Mouse (Mus musculus): Measurements from ENCODE around the gene Steap2. TPM values are rescaled to one million over a fixed set of nuclear protein-coding genes. Genes with fewer than 3 reads are reported as not detected.

The Steap2 gene
- polyA plus RNA-seq, 1 experiment = 4.8 TPM

- TF ChIP-seq POLR2A (IDR thresholded peaks at IDR 0.05; ENCODE audit: extremely low read depth, insufficient read depth, low read length) = no peak
- no peak for TF ChIP-seq CTCF (IDR thresholded peaks at IDR 0.05; ENCODE audit: extremely low read depth, insufficient read depth, low read length)
- Histone ChIP-seq H3K27ac (ENCODE audit: insufficient read depth, low read length) (no peak overlapping the region), H3K4me3 (ENCODE audit: insufficient read depth, low read length) (no peak overlapping the region), H3K4me1 (ENCODE audit: control insufficient read depth, insufficient read depth, low read length) (peaks cover 1% of the 10 kb centered on the region; the same call in 1 of the 2 replicates)
Measured at GRCm38 (mm10) chr5:5646173-5646572, 48.2 kb downstream of the Steap2 start.

GRCm38 (mm10) chr5:5638496-5638895 is 55.9 kb downstream of the Steap2 start:
- Histone ChIP-seq H3K27ac (ENCODE audit: insufficient read depth, low read length) (no peak overlapping the region), H3K4me3 (ENCODE audit: insufficient read depth, low read length) (no peak overlapping the region), H3K4me1 (ENCODE audit: control insufficient read depth, insufficient read depth, low read length) (no peaks in the 10 kb centered on the region)
- TF ChIP-seq POLR2A (IDR thresholded peaks at IDR 0.05; ENCODE audit: extremely low read depth, insufficient read depth, low read length) = no peak

DNA sequence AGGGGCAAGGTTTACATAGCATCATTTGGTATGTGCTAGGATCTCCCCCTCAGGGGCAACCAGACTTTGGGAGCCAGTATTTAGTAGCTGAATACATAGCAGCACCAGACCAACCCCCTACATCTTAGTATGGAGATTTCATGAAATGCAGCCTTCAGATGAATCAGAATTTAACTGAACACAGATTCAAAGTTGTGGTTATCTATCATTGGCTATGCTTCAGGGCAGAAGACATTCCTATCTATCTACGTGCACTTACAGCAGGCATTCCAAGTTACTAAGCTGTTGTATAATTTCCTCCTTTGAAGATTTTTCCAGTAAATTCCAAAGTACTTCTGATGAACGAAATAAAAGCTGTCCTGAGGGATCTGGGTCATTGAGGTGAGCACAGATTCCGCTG is 68.9 kb downstream of the Steap2 start:
- Histone ChIP-seq H3K4me1 (ENCODE audit: control insufficient read depth, insufficient read depth, low read length) (no peaks in the 10 kb centered on the region), H3K4me3 (ENCODE audit: insufficient read depth, low read length) (no peak overlapping the region), H3K27ac (ENCODE audit: insufficient read depth, low read length) (no peak overlapping the region)
- TF ChIP-seq CTCF (IDR thresholded peaks at IDR 0.05; ENCODE audit: extremely low read depth, insufficient read depth, low read length) = no peak
- no peak for TF ChIP-seq POLR2A (IDR thresholded peaks at IDR 0.05; ENCODE audit: extremely low read depth, insufficient read depth, low read length)

- Histone ChIP-seq H3K4me1 (ENCODE audit: control insufficient read depth, insufficient read depth, low read length) (no peaks in the 10 kb centered on the region), H3K4me3 (ENCODE audit: insufficient read depth, low read length) (no peak overlapping the region), H3K27ac (ENCODE audit: insufficient read depth, low read length) (no peak overlapping the region)
- no peak for TF ChIP-seq CTCF (IDR thresholded peaks at IDR 0.05; ENCODE audit: extremely low read depth, insufficient read depth, low read length)
- TF ChIP-seq POLR2A (IDR thresholded peaks at IDR 0.05; ENCODE audit: extremely low read depth, insufficient read depth, low read length) = no peak
Measured at GRCm38 (mm10) chr5:5618329-5618728, 76.0 kb downstream of the Steap2 start.

Other genes with a start within 250 kb of the Steap2 start
- 0.19 and 0.32 TPM in 2 replicates for gene 1700015F17Rik, start 215.4 kb downstream of the Steap2 start, polyA plus RNA-seq (2012; rRNA removed)
- gene Cldn12, start 179.6 kb downstream of the Steap2 start, polyA plus RNA-seq (2012; rRNA removed) = 38.0 and 38.1 TPM in 2 replicates
- gene Gtpbp10, start 135.0 kb downstream of the Steap2 start, polyA plus RNA-seq (2012; rRNA removed) = 8.2 and 8.7 TPM in 2 replicates
- 0.30 and 0.35 TPM in 2 replicates for gene Gm8773, start 120.8 kb downstream of the Steap2 start, polyA plus RNA-seq (2012; rRNA removed)
- gene Cfap69, start 30.3 kb downstream of the Steap2 start, polyA plus RNA-seq (2012; rRNA removed) = 15.6 and 16.8 TPM in 2 replicates
- gene Steap1, start 54.7 kb upstream of the Steap2 start, polyA plus RNA-seq (2012; rRNA removed) = 0.26 and 0.31 TPM in 2 replicates

All from cortical plate, adult 2 months (tissue).